Mouse (Mus musculus): ENCODE results near the gene Hck. TPM values are rescaled to one million over a fixed set of nuclear protein-coding genes. Genes with fewer than 3 reads are reported as not detected.

Hck gene
- polyA plus RNA-seq, 1 experiment from 2014 or later, result 2.3 TPM

DNA sequence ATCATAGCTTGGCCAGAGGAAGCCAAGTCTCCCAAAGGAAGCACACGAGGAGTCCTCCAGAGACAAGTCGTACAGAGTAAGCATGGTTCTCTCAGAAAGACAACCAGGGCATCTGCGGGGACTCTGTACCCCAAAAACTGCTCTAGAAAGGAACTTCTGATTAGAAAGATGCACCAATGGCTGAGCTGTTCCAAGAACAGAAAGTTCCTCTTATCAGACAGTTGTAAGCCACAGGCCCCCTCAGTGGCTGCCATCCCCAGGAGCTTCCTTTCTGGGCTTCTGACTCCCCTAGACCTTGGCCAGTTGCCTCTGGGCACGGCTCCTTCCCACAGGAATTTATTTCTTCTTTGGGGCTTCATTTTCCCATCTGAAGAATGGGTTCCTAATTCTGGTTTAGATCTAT lies 7.4 kb downstream of the Hck start:
- no peak overlapping the region for H3K27ac ChIP-seq (replicated peaks; ENCODE audit: low read depth, low read length)
- no peaks in the 10 kb centered on the region for H3K27me3 ChIP-seq (ENCODE audit: control insufficient read depth, insufficient read depth, low read length)
- no peaks in the 10 kb centered on the region for H3K9me3 ChIP-seq (ENCODE audit: control insufficient read depth, low read length)
- no peak overlapping the region for H3K9ac ChIP-seq (replicated peaks; ENCODE audit: low read length)
- no peaks in the 10 kb centered on the region for H3K4me1 ChIP-seq (ENCODE audit: control insufficient read depth, insufficient read depth, low read length)
- no peak overlapping the region for H3K4me2 ChIP-seq (ENCODE audit: low read length)
- no peak overlapping the region for H3K4me3 ChIP-seq (replicated peaks; ENCODE audit: low read depth, low read length)
- ATAC-seq (ENCODE audit: low FRiP score, low TSS enrichment) (no peak), DNase-seq (no peak)
- WGBS, result 83% methylated on average over 4 of the region's 4 CpGs
- H3K36me3 ChIP-seq (ENCODE audit: control insufficient read depth, insufficient read depth, low read length), result no peaks in the 10 kb centered on the region

DNA sequence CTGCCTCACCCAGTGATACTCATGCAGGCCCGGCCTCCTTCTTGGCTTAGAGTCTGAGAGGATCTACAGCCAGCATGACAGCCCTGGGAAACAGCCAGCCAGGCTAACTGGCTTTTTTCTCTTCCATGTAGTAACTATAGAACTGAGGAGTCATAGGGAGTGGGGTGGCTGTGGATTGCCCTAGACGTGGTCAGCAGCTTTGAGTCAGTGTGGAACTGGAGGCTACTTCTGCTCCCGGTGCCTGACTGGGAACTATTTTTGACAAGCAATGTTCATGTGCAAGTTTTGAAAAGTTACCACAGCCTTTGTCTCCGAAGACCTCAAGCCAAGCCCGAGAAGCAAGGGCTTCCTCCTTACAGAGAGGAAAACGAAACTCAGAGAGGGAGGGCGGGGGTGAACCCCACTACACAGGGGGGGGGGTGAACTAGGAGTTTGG lies 8.8 kb downstream of the Hck start:
- H3K4me2 ChIP-seq (ENCODE audit: low read length), result no peak overlapping the region
- no peak overlapping the region for H3K9ac ChIP-seq (replicated peaks; ENCODE audit: low read length)
- no peaks in the 10 kb centered on the region for H3K27me3 ChIP-seq (ENCODE audit: control insufficient read depth, insufficient read depth, low read length)
- 88% methylated on average over 7 of the region's 7 CpGs for WGBS
- H3K36me3 ChIP-seq (ENCODE audit: control insufficient read depth, insufficient read depth, low read length), result no peaks in the 10 kb centered on the region
- DNase-seq, result no peak
- no peak for ATAC-seq (ENCODE audit: low FRiP score, low TSS enrichment)
- no peak overlapping the region for H3K4me3 ChIP-seq (replicated peaks; ENCODE audit: low read depth, low read length)
- H3K9me3 ChIP-seq (ENCODE audit: control insufficient read depth, low read length), result no peaks in the 10 kb centered on the region
- H3K4me1 ChIP-seq (ENCODE audit: control insufficient read depth, insufficient read depth, low read length), result no peaks in the 10 kb centered on the region
- H3K27ac ChIP-seq (replicated peaks; ENCODE audit: low read depth, low read length), result no peak overlapping the region

DNA sequence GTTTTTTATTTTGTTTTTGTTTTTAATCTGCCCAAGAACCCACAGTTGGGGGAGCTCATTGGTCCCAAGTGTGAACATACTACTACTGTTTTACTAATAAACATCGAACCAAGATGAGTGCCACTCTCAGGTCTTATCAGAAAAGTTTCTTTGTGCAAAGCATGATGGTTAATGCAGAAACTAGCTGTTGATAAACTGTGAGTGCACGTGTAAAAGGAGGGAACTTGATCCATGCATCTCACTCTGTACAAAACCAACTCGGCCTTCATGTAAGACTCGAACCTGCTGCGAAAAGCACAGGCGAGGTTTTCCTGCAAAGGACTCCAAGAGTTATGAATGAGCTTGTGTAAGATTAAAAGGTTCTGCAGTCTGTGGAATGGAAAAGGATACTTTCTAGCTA lies 11.2 kb downstream of the Hck start:
- ATAC-seq (ENCODE audit: low FRiP score, low TSS enrichment) (no peak), DNase-seq (no peak)
- H3K27ac ChIP-seq (replicated peaks; ENCODE audit: low read depth, low read length), result no peak overlapping the region
- WGBS, result 90% methylated on average over 6 of the region's 6 CpGs
- no peaks in the 10 kb centered on the region for H3K9me3 ChIP-seq (ENCODE audit: control insufficient read depth, low read length)
- H3K4me1 ChIP-seq (ENCODE audit: control insufficient read depth, insufficient read depth, low read length), result no peaks in the 10 kb centered on the region
- H3K27me3 ChIP-seq (ENCODE audit: control insufficient read depth, insufficient read depth, low read length), result no peaks in the 10 kb centered on the region
- H3K4me2 ChIP-seq (ENCODE audit: low read length), result no peak overlapping the region
- H3K36me3 ChIP-seq (ENCODE audit: control insufficient read depth, insufficient read depth, low read length), result no peaks in the 10 kb centered on the region
- no peak overlapping the region for H3K4me3 ChIP-seq (replicated peaks; ENCODE audit: low read depth, low read length)
- H3K9ac ChIP-seq (replicated peaks; ENCODE audit: low read length), result no peak overlapping the region

DNA sequence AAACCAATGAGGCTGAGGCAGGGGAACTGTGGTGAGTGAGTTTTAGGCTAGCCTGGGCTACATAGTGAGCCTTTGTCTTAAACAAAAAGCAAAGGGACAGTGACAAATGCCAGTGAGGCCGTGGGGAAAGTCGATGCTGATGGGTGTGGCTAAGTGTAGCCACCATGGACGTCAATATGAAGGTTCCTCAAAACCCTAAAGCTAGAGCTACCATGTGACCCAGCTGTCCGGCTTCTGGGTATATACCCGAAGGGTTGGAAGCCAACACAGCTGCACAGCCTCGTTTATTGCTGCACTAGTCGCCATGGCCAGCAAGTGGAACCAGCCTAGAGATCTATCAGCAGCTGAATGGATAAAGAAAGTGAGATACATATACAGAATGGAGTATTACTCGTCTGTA lies 11.9 kb downstream of the Hck start:
- no peak overlapping the region for H3K27ac ChIP-seq (replicated peaks; ENCODE audit: low read depth, low read length)
- no peak for DNase-seq
- no peak for ATAC-seq (ENCODE audit: low FRiP score, low TSS enrichment)
- no peak overlapping the region for H3K4me2 ChIP-seq (ENCODE audit: low read length)
- no peaks in the 10 kb centered on the region for H3K9me3 ChIP-seq (ENCODE audit: control insufficient read depth, low read length)
- no peaks in the 10 kb centered on the region for H3K36me3 ChIP-seq (ENCODE audit: control insufficient read depth, insufficient read depth, low read length)
- H3K4me1 ChIP-seq (ENCODE audit: control insufficient read depth, insufficient read depth, low read length), result no peaks in the 10 kb centered on the region
- H3K4me3 ChIP-seq (replicated peaks; ENCODE audit: low read depth, low read length), result no peak overlapping the region
- 75% methylated on average over 8 of the region's 8 CpGs for WGBS
- H3K27me3 ChIP-seq (ENCODE audit: control insufficient read depth, insufficient read depth, low read length), result no peaks in the 10 kb centered on the region
- no peak overlapping the region for H3K9ac ChIP-seq (replicated peaks; ENCODE audit: low read length)

DNA sequence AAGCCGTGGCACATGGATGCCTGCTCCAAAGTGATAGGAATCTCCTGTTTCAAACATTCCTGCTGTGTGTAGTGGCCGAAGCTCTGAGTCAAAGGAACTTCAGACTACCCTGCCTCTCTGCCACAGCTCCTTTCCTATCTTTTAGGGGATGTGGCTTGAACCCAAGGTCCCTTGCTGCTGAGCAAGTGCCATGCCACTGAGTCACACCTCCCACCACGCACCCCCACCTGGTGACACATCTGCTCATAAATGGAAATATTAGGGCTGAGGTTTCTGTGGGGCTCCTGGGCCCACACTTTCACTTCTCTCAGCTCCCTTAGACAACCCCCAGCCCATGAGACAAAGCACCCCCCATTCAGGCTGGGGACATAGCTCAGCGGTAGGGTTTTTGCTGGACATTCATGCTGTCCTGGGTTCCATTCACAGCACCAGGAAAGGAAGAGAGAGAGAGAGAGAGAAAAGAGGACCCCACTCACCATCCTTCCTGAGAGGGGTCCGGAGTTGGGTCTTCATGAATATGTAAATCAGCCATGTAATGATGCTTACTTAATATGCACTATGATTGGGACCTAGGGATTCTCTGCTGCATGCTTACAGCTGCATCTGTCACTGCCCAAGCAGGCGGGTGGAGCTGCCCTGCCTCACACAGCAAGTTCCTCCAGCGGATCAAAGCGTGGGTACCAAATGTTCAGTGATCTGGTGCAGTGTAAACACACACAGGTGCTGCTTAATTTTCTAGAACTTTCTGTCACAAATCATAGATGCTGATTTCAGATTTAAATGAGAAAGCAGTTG lies 13.8 kb downstream of the Hck start:
- H3K4me1 ChIP-seq (ENCODE audit: control insufficient read depth, insufficient read depth, low read length), result no peaks in the 10 kb centered on the region
- DNase-seq (no peak), ATAC-seq (ENCODE audit: low FRiP score, low TSS enrichment) (no peak)
- no peak overlapping the region for H3K27ac ChIP-seq (replicated peaks; ENCODE audit: low read depth, low read length)
- H3K9me3 ChIP-seq (ENCODE audit: control insufficient read depth, low read length), result no peaks in the 10 kb centered on the region
- WGBS, result 68% methylated on average over 8 of the region's 8 CpGs
- no peak overlapping the region for H3K9ac ChIP-seq (replicated peaks; ENCODE audit: low read length)
- no peaks in the 10 kb centered on the region for H3K36me3 ChIP-seq (ENCODE audit: control insufficient read depth, insufficient read depth, low read length)
- no peaks in the 10 kb centered on the region for H3K27me3 ChIP-seq (ENCODE audit: control insufficient read depth, insufficient read depth, low read length)
- no peak overlapping the region for H3K4me3 ChIP-seq (replicated peaks; ENCODE audit: low read depth, low read length)
- no peak overlapping the region for H3K4me2 ChIP-seq (ENCODE audit: low read length)

DNA sequence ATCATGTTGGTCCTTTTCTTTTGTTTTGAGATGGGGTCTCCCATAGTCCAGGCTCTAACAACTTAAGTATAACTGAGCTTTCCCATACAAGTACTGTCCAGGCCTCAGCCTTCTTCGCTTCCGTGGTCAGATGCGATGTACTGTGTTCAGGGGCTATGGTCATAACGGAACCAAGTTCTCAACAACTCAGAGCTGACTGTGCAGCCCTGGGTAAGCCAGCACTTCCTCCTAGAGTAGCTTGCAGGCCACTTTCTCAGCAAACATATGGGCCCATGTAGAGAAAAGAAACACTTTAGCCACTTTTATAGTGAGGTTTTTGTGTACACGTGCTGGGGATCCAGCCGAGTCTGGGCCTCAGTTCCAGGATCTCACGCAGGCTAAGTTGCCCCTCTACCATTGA lies 14.4 kb downstream of the Hck start:
- Histone ChIP-seq H3K36me3 (ENCODE audit: control insufficient read depth, insufficient read depth, low read length) (no peaks in the 10 kb centered on the region), H3K27me3 (ENCODE audit: control insufficient read depth, insufficient read depth, low read length) (no peaks in the 10 kb centered on the region), H3K4me3 (replicated peaks; ENCODE audit: low read depth, low read length) (no peak overlapping the region), H3K9me3 (ENCODE audit: control insufficient read depth, low read length) (no peaks in the 10 kb centered on the region), H3K4me2 (ENCODE audit: low read length) (no peak overlapping the region), H3K27ac (replicated peaks; ENCODE audit: low read depth, low read length) (no peak overlapping the region), H3K9ac (replicated peaks; ENCODE audit: low read length) (no peak overlapping the region), H3K4me1 (ENCODE audit: control insufficient read depth, insufficient read depth, low read length) (no peaks in the 10 kb centered on the region)
- ATAC-seq (ENCODE audit: low FRiP score, low TSS enrichment), result no peak
- 92% methylated on average over 7 of the region's 7 CpGs for WGBS
- DNase-seq, result no peak

DNA sequence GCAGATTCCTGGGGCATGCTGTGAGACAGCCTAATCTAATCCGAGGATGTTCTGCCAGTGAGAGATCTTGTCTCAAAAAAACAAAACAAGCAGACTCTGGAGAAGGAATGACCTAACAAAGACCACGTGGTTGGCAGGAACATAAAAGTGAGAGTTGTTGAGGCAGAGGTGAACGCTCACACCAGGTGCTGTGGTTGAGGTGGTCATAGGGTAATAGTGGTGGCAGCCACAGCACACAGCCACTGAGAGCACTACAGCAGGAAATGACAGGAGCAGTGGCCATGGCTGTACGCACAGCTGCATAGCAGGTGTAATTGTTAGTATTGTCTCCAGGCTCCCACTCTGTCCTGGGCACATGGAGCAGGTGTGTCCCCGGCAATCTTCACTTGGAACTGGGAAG lies 17.6 kb downstream of the Hck start:
- H3K9ac ChIP-seq (replicated peaks; ENCODE audit: low read length), result no peak overlapping the region
- DNase-seq, result no peak
- no peak overlapping the region for H3K4me3 ChIP-seq (replicated peaks; ENCODE audit: low read depth, low read length)
- H3K9me3 ChIP-seq (ENCODE audit: control insufficient read depth, low read length), result no peaks in the 10 kb centered on the region
- no peaks in the 10 kb centered on the region for H3K36me3 ChIP-seq (ENCODE audit: control insufficient read depth, insufficient read depth, low read length)
- H3K27me3 ChIP-seq (ENCODE audit: control insufficient read depth, insufficient read depth, low read length), result no peaks in the 10 kb centered on the region
- H3K4me1 ChIP-seq (ENCODE audit: control insufficient read depth, insufficient read depth, low read length), result no peaks in the 10 kb centered on the region
- 62% methylated on average over 5 of the region's 5 CpGs for WGBS
- H3K4me2 ChIP-seq (ENCODE audit: low read length), result no peak overlapping the region
- ATAC-seq (ENCODE audit: low FRiP score, low TSS enrichment), result no peak
- H3K27ac ChIP-seq (replicated peaks; ENCODE audit: low read depth, low read length), result no peak overlapping the region

DNA sequence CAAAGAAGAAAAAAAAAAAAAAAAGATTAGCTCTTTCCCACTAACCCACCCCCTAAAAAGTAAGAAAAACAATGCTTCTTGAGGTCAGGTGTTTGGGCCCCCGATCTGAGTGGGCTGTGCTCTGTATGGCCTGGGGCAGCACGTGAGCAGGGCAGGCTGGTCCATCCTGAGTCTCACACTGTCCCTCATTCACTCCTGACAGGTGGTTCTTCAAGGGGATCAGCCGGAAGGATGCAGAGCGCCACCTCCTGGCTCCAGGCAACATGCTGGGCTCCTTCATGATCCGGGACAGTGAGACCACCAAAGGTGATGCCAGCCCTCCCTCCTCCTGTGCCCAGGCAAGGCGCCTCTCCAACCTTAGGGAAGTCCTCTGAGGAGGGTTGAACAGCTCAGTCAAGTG lies 22.8 kb downstream of the Hck start:
- Histone ChIP-seq H3K27me3 (ENCODE audit: control insufficient read depth, insufficient read depth, low read length) (no peaks in the 10 kb centered on the region), H3K4me1 (ENCODE audit: control insufficient read depth, insufficient read depth, low read length) (no peaks in the 10 kb centered on the region), H3K9ac (replicated peaks; ENCODE audit: low read length) (no peak overlapping the region), H3K4me3 (replicated peaks; ENCODE audit: low read depth, low read length) (no peak overlapping the region), H3K27ac (replicated peaks; ENCODE audit: low read depth, low read length) (no peak overlapping the region), H3K9me3 (ENCODE audit: control insufficient read depth, low read length) (no peaks in the 10 kb centered on the region), H3K36me3 (ENCODE audit: control insufficient read depth, insufficient read depth, low read length) (no peaks in the 10 kb centered on the region), H3K4me2 (ENCODE audit: low read length) (no peak overlapping the region)
- WGBS, result 14% methylated on average over 6 of the region's 6 CpGs
- ATAC-seq (ENCODE audit: low FRiP score, low TSS enrichment), result no peak
- peak; percentile 20 for DNase-seq

DNA sequence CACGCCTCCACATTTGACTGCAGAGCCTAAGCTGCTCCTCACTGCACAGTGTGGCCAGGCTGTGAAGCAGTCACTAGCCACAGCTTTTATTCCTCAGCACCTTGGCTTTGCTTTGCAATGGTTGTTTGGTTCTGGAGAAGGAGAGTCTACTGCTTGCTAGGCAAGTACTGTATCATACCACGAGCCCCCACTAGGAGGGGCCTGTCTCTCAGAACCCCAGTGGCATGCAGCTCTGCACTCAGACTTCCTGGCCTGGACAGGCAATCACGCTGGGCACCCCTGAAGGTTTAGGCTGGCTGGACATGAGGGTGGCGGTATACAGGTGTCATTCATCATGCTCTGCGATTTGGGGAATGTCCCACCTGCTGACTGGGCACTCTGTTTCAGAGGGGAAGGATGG lies 26.0 kb downstream of the Hck start:
- Histone ChIP-seq H3K27me3 (ENCODE audit: control insufficient read depth, insufficient read depth, low read length) (no peaks in the 10 kb centered on the region), H3K36me3 (ENCODE audit: control insufficient read depth, insufficient read depth, low read length) (no peaks in the 10 kb centered on the region), H3K4me3 (replicated peaks; ENCODE audit: low read depth, low read length) (no peak overlapping the region), H3K27ac (replicated peaks; ENCODE audit: low read depth, low read length) (no peak overlapping the region), H3K4me1 (ENCODE audit: control insufficient read depth, insufficient read depth, low read length) (no peaks in the 10 kb centered on the region), H3K9me3 (ENCODE audit: control insufficient read depth, low read length) (no peaks in the 10 kb centered on the region), H3K9ac (replicated peaks; ENCODE audit: low read length) (no peak overlapping the region), H3K4me2 (ENCODE audit: low read length) (no peak overlapping the region)
- WGBS, result 35% methylated on average over 5 of the region's 5 CpGs
- DNase-seq (peak; percentile 8), ATAC-seq (ENCODE audit: low FRiP score, low TSS enrichment) (no peak)
